Mouse (Mus musculus): ENCODE measurements around the gene Acot13.
"Not testable (repeated sequence)": the region's sequence is repeated elsewhere in the genome, so short reads cannot be mapped to it uniquely, and the experiment has no call there.

Gene Acot13

GRCm38 (mm10) chr13:24831353-24832130 lies at the start of gene Acot13, which contains the start of gene Tdp2:
Gene Acot13 (minus strand): TSS chr13:24831540.
Gene Tdp2 (plus strand): TSS chr13:24831679.
- DNase-seq (ENCODE audit: low read depth, low spot score): peak; percentile 98

GRCm38 (mm10) chr13:24880704-24881103 lies 49.4 kb upstream of the Acot13 start:
- DNase-seq (ENCODE audit: low read depth, low spot score): no peak

GRCm38 (mm10) chr13:24880208-24880607 lies 48.9 kb upstream of the Acot13 start:
- no peak for DNase-seq (ENCODE audit: low read depth, low spot score)

GRCm38 (mm10) chr13:24879359-24880040 lies 48.2 kb upstream of the Acot13 start:
- no peak for DNase-seq (ENCODE audit: low read depth, low spot score)

- DNase-seq (ENCODE audit: low read depth, low spot score): no peak
These were observed 36.9 kb upstream of the Acot13 start for GRCm38 (mm10) chr13:24868233-24868632.

GRCm38 (mm10) chr13:24867789-24868188 lies 36.4 kb upstream of the Acot13 start:
- no peak for DNase-seq (ENCODE audit: low read depth, low spot score)

GRCm38 (mm10) chr13:24866430-24867402 lies 35.4 kb upstream of the Acot13 start:
- DNase-seq (ENCODE audit: low read depth, low spot score): no peak

GRCm38 (mm10) chr13:24862520-24862919 lies 31.2 kb upstream of the Acot13 start:
- no peak for DNase-seq (ENCODE audit: low read depth, low spot score)

- DNase-seq (ENCODE audit: low read depth, low spot score): no peak
These were observed 30.7 kb upstream of the Acot13 start for GRCm38 (mm10) chr13:24862021-24862420.

- no peak for DNase-seq (ENCODE audit: low read depth, low spot score)
These were observed 29.7 kb upstream of the Acot13 start for GRCm38 (mm10) chr13:24861084-24861483.

- no peak for DNase-seq (ENCODE audit: low read depth, low spot score)
These were observed 27.8 kb upstream of the Acot13 start for GRCm38 (mm10) chr13:24859115-24859514.

GRCm38 (mm10) chr13:24852570-24852969 lies 21.2 kb upstream of the Acot13 start:
- DNase-seq (ENCODE audit: low read depth, low spot score): no peak

- no peak for DNase-seq (ENCODE audit: low read depth, low spot score)
These were observed 20.6 kb upstream of the Acot13 start for GRCm38 (mm10) chr13:24851989-24852388.

- DNase-seq (ENCODE audit: low read depth, low spot score): no peak
These were observed 18.0 kb upstream of the Acot13 start for GRCm38 (mm10) chr13:24849318-24849717.

GRCm38 (mm10) chr13:24844983-24845955 lies 13.9 kb upstream of the Acot13 start, which contains the start of gene D130043K22Rik:
Gene D130043K22Rik (plus strand): TSS chr13:24845135.
- peak; percentile 13 for DNase-seq (ENCODE audit: low read depth, low spot score)

- DNase-seq (ENCODE audit: low read depth, low spot score): no peak
These were observed 10.4 kb upstream of the Acot13 start for GRCm38 (mm10) chr13:24841702-24842101.

- DNase-seq (ENCODE audit: low read depth, low spot score): no peak
These were observed 8.5 kb upstream of the Acot13 start for GRCm38 (mm10) chr13:24839831-24840230.

GRCm38 (mm10) chr13:24837765-24838164 lies 6.4 kb upstream of the Acot13 start:
- not testable (repeated sequence) for DNase-seq (ENCODE audit: low read depth, low spot score)

- DNase-seq (ENCODE audit: low read depth, low spot score): no peak
These were observed 1.4 kb upstream of the Acot13 start for GRCm38 (mm10) chr13:24832811-24833155.

GRCm38 (mm10) chr13:24832131-24832810 lies 931 bp upstream of the Acot13 start:
- no peak for DNase-seq (ENCODE audit: low read depth, low spot score)

All from retina, postnatal 7 days (tissue).